Mouse (Mus musculus): ENCODE results near the gene Lcat.

Gene Lcat

GRCm38 (mm10) chr8:105942542-105942941 is 640 bp downstream of the Lcat start:
- no peak for DNase-seq (ENCODE audit: low read depth)

GRCm38 (mm10) chr8:105942026-105942425 is 1.2 kb downstream of the Lcat start:
- DNase-seq (ENCODE audit: low read depth), result no peak

- peak; percentile 89 for DNase-seq (ENCODE audit: low read depth)
Observed at GRCm38 (mm10) chr8:105938306-105938669, 4.9 kb downstream of the Lcat start, which contains the start of gene Psmb10. Gene Psmb10, minus strand, starts transcription at chr8:105938444.

- DNase-seq (ENCODE audit: low read depth), result peak; percentile 63
Observed at GRCm38 (mm10) chr8:105937496-105938305, 5.5 kb downstream of the Lcat start.

GRCm38 (mm10) chr8:105936866-105937475 is 6.2 kb downstream of the Lcat start:
- peak; percentile 96 for DNase-seq (ENCODE audit: low read depth)

GRCm38 (mm10) chr8:105935863-105936603 is 7.1 kb downstream of the Lcat start:
- DNase-seq (ENCODE audit: low read depth), result peak; percentile 35

GRCm38 (mm10) chr8:105935105-105935504 is 8.1 kb downstream of the Lcat start:
- DNase-seq (ENCODE audit: low read depth), result peak; percentile 70

- DNase-seq (ENCODE audit: low read depth), result no peak
Observed at GRCm38 (mm10) chr8:105933762-105934161, 9.4 kb downstream of the Lcat start, which contains the start of gene Ctrl. Gene Ctrl, minus strand, starts transcription at chr8:105933862.

GRCm38 (mm10) chr8:105932525-105932924 is 10.7 kb downstream of the Lcat start:
- no peak for DNase-seq (ENCODE audit: low read depth)

- DNase-seq (ENCODE audit: low read depth), result no peak
Observed at GRCm38 (mm10) chr8:105931271-105931670, 11.9 kb downstream of the Lcat start.

- DNase-seq (ENCODE audit: low read depth), result peak; percentile 70
Observed at GRCm38 (mm10) chr8:105930602-105931001, 12.6 kb downstream of the Lcat start.

- DNase-seq (ENCODE audit: low read depth), result no peak
Observed at GRCm38 (mm10) chr8:105925123-105925522, 18.1 kb downstream of the Lcat start.

- peak; percentile 70 for DNase-seq (ENCODE audit: low read depth)
Observed at GRCm38 (mm10) chr8:105919390-105919789, 23.8 kb downstream of the Lcat start.

- peak; percentile 63 for DNase-seq (ENCODE audit: low read depth)
Observed at GRCm38 (mm10) chr8:105900941-105901616, 42.1 kb downstream of the Lcat start.

GRCm38 (mm10) chr8:105900180-105900940 is 42.8 kb downstream of the Lcat start, which contains the start of gene Pskh1:
Gene Pskh1, plus strand, starts transcription at chr8:105900441.
- peak; percentile 94 for DNase-seq (ENCODE audit: low read depth)

- no peak for DNase-seq (ENCODE audit: low read depth)
Observed at GRCm38 (mm10) chr8:105897801-105898480, 45.2 kb downstream of the Lcat start.

GRCm38 (mm10) chr8:105893339-105893738 is 49.8 kb downstream of the Lcat start, which contains the start of gene Nrn1l:
Gene Nrn1l, plus strand, starts transcription at chr8:105893567.
- DNase-seq (ENCODE audit: low read depth), result peak; percentile 24

- peak; percentile 40 for DNase-seq (ENCODE audit: low read depth)
Observed at GRCm38 (mm10) chr8:105892432-105892831, 50.8 kb downstream of the Lcat start.

GRCm38 (mm10) chr8:105890870-105891269 is 52.3 kb downstream of the Lcat start:
- no peak for DNase-seq (ENCODE audit: low read depth)

- no peak for DNase-seq (ENCODE audit: low read depth)
Observed at GRCm38 (mm10) chr8:105889756-105890465, 53.3 kb downstream of the Lcat start.

Data from 416B (cell line).